Mouse (Mus musculus): ENCODE results near the gene Zeb2. TPM values are rescaled to one million over a fixed set of nuclear protein-coding genes. Genes with fewer than 3 reads are reported as not detected.

Gene Zeb2
- polyA plus RNA-seq, 1 experiment = 9.8 TPM

DNA sequence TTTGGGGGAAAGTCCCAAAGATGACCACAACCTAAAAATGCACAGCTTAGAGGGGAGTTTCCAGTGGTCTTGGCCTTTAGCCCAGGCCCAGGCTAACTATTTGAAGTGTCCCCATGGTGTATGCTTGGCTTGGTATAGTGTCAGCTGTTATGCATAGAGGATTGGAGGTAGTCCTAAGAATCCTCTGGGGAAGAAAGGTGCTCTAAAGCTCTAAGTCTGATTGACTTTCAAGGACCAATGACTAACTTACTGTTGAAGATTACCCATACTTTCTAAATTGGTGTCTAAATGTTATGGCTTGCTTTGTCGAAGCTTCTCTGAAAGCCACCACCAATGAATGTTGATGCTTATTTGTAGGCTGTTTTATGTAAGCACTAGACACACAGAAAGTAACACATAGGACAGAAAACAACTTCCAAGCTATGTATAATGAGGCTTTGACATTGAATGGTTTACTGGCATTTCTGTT, 159.8 kb downstream of the Zeb2 start:
- Histone ChIP-seq H3K4me3 (ENCODE audit: insufficient read depth, poor library complexity, severe bottlenecking) (no peak overlapping the region), H3K27me3 (ENCODE audit: control insufficient read depth, insufficient read depth, insufficient read length) (no peaks in the 10 kb centered on the region), H3ac (ENCODE audit: control insufficient read depth, insufficient read length, low read depth) (no peak overlapping the region), H3K79me2 (ENCODE audit: control insufficient read depth, insufficient read depth) (no peaks in the 10 kb centered on the region), H3K36me3 (ENCODE audit: control insufficient read depth, insufficient read depth) (no peaks in the 10 kb centered on the region), H3K79me3 (ENCODE audit: low read depth) (no peaks in the 10 kb centered on the region)
- TF ChIP-seq MYOG (IDR thresholded peaks at IDR 0.05; ENCODE audit: control insufficient read depth, extremely low read depth, insufficient read length) (no peak), CEBPB (IDR thresholded peaks at IDR 0.05; ENCODE audit: low read depth) (no peak)

GRCm38 (mm10) chr2:44956232-44956631, 161.0 kb downstream of the Zeb2 start:
- TF ChIP-seq CEBPB (IDR thresholded peaks at IDR 0.05; ENCODE audit: low read depth) (peak; percentile 2), FOSL1 (IDR thresholded peaks at IDR 0.05; ENCODE audit: insufficient read depth, low read length, poor library complexity, severe bottlenecking) (peak; percentile 66), MYOD1 (IDR thresholded peaks at IDR 0.05; ENCODE audit: control insufficient read depth, insufficient read length, low read depth) (peak; percentile 93), MYOG (IDR thresholded peaks at IDR 0.05; ENCODE audit: control insufficient read depth, extremely low read depth, insufficient read length) (no peak)
- Histone ChIP-seq H3K79me3 (ENCODE audit: low read depth) (no peaks in the 10 kb centered on the region), H3ac (ENCODE audit: control insufficient read depth, insufficient read length, low read depth) (no peak overlapping the region), H3K27me3 (ENCODE audit: control insufficient read depth, insufficient read depth, insufficient read length) (no peaks in the 10 kb centered on the region), H3K79me2 (ENCODE audit: control insufficient read depth, insufficient read depth) (no peaks in the 10 kb centered on the region), H3K4me3 (ENCODE audit: insufficient read depth, poor library complexity, severe bottlenecking) (no peak overlapping the region), H3K36me3 (ENCODE audit: control insufficient read depth, insufficient read depth) (no peaks in the 10 kb centered on the region)

GRCm38 (mm10) chr2:44955506-44955905, 161.7 kb downstream of the Zeb2 start:
- no peak overlapping the region for H3K4me3 ChIP-seq (ENCODE audit: insufficient read depth, poor library complexity, severe bottlenecking)

DNA sequence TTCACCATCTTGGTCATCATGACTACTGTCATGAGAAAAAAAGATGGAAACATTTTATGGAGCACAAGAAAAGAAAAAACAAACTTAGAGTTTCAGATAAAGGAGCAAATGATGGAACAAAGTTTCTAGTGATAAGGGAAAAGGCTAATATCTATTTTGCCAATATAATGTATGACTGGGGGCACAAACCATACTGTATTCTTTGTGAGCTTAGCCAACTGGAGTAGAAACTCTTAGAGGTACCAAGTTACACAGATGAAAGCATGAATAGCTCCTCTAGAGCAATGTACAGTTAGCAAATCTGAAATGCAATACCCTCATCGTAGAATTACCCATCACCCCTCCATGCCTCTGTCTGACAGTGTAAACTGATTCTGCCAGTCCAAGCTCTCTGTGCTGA, 163.0 kb downstream of the Zeb2 start:
- no peaks in the 10 kb centered on the region for H3K79me2 ChIP-seq (ENCODE audit: control insufficient read depth, insufficient read depth)
- H3ac ChIP-seq (ENCODE audit: control insufficient read depth, insufficient read length, low read depth) = no peak overlapping the region
- no peaks in the 10 kb centered on the region for H3K36me3 ChIP-seq (ENCODE audit: control insufficient read depth, insufficient read depth)
- H3K27me3 ChIP-seq (ENCODE audit: control insufficient read depth, insufficient read depth, insufficient read length) = no peaks in the 10 kb centered on the region
- H3K79me3 ChIP-seq (ENCODE audit: low read depth) = no peaks in the 10 kb centered on the region
- no peak overlapping the region for H3K4me3 ChIP-seq (ENCODE audit: insufficient read depth, poor library complexity, severe bottlenecking)
- no peak for TF ChIP-seq MYOD1 (IDR thresholded peaks at IDR 0.05; ENCODE audit: control insufficient read depth, insufficient read length, low read depth)
- TF ChIP-seq MYOG (IDR thresholded peaks at IDR 0.05; ENCODE audit: control insufficient read depth, extremely low read depth, insufficient read length) = no peak
- TF ChIP-seq CEBPB (IDR thresholded peaks at IDR 0.05; ENCODE audit: low read depth) = no peak
- TF ChIP-seq MAX (IDR thresholded peaks at IDR 0.05) = no peak
- TF ChIP-seq CTCF (IDR thresholded peaks at IDR 0.05; ENCODE audit: control insufficient read depth, insufficient read depth, insufficient read length) = no peak
- no peak for TF ChIP-seq FOSL1 (IDR thresholded peaks at IDR 0.05; ENCODE audit: insufficient read depth, low read length, poor library complexity, severe bottlenecking)
- no peak for TF ChIP-seq USF1 (IDR thresholded peaks at IDR 0.05; ENCODE audit: low read depth)

More at GRCm38 (mm10) chr2:44955506-44955905, 161.7 kb downstream of the Zeb2 start:
- Histone ChIP-seq H3K36me3 (ENCODE audit: control insufficient read depth, insufficient read depth) (no peaks in the 10 kb centered on the region), H3K27me3 (ENCODE audit: control insufficient read depth, insufficient read depth, insufficient read length) (no peaks in the 10 kb centered on the region), H3K79me3 (ENCODE audit: low read depth) (no peaks in the 10 kb centered on the region), H3K79me2 (ENCODE audit: control insufficient read depth, insufficient read depth) (no peaks in the 10 kb centered on the region), H3ac (ENCODE audit: control insufficient read depth, insufficient read length, low read depth) (no peak overlapping the region)
- TF ChIP-seq USF1 (IDR thresholded peaks at IDR 0.05; ENCODE audit: low read depth) (no peak), CTCF (IDR thresholded peaks at IDR 0.05; ENCODE audit: control insufficient read depth, insufficient read depth, insufficient read length) (no peak), CEBPB (IDR thresholded peaks at IDR 0.05; ENCODE audit: low read depth) (no peak), MYOG (IDR thresholded peaks at IDR 0.05; ENCODE audit: control insufficient read depth, extremely low read depth, insufficient read length) (no peak), MYOD1 (IDR thresholded peaks at IDR 0.05; ENCODE audit: control insufficient read depth, insufficient read length, low read depth) (no peak), FOSL1 (IDR thresholded peaks at IDR 0.05; ENCODE audit: insufficient read depth, low read length, poor library complexity, severe bottlenecking) (no peak), MAX (IDR thresholded peaks at IDR 0.05) (no peak)

- TF ChIP-seq MYOG (IDR thresholded peaks at IDR 0.05; ENCODE audit: control insufficient read depth, extremely low read depth, insufficient read length) (no peak), MAX (IDR thresholded peaks at IDR 0.05) (no peak), USF1 (IDR thresholded peaks at IDR 0.05; ENCODE audit: low read depth) (no peak), CEBPB (IDR thresholded peaks at IDR 0.05; ENCODE audit: low read depth) (peak; percentile 85), CTCF (IDR thresholded peaks at IDR 0.05; ENCODE audit: control insufficient read depth, insufficient read depth, insufficient read length) (no peak), MYOD1 (IDR thresholded peaks at IDR 0.05; ENCODE audit: control insufficient read depth, insufficient read length, low read depth) (no peak)
- Histone ChIP-seq H3ac (ENCODE audit: control insufficient read depth, insufficient read length, low read depth) (no peak overlapping the region), H3K79me2 (ENCODE audit: control insufficient read depth, insufficient read depth) (no peaks in the 10 kb centered on the region), H3K79me3 (ENCODE audit: low read depth) (no peaks in the 10 kb centered on the region), H3K36me3 (ENCODE audit: control insufficient read depth, insufficient read depth) (no peaks in the 10 kb centered on the region), H3K27me3 (ENCODE audit: control insufficient read depth, insufficient read depth, insufficient read length) (no peaks in the 10 kb centered on the region), H3K4me3 (ENCODE audit: insufficient read depth, poor library complexity, severe bottlenecking) (no peak overlapping the region)
Measured at GRCm38 (mm10) chr2:44952830-44953422, 164.3 kb downstream of the Zeb2 start.

DNA sequence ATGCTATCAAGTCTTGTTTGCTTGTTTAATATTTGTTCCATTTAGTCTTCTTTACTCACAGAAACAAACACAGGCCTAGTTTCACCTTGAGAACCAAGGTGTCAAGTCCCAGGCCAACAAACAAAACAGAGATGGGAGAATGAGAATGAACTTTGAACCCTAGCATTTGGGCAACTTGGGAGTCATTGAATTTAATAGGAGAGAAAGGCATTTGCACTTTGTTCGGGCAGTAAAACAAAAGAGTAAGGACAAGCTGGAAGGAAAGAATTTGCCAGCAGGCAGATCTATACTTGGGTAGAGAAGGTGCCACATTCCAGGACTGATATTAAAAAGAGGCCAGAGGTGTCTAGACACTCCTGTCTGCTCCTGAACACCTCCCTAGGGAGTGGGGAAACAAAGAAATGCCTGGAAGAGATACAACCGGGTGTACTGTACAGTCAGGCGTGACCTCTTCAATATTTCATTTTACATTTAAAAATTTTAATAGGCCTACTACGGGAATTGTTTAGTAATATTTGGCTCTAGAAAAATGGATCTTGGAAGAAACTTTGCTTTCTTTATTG, 165.5 kb downstream of the Zeb2 start:
- H3K4me3 ChIP-seq (ENCODE audit: insufficient read depth, poor library complexity, severe bottlenecking) = no peak overlapping the region
- no peaks in the 10 kb centered on the region for H3K79me3 ChIP-seq (ENCODE audit: low read depth)
- H3ac ChIP-seq (ENCODE audit: control insufficient read depth, insufficient read length, low read depth) = no peak overlapping the region
- H3K36me3 ChIP-seq (ENCODE audit: control insufficient read depth, insufficient read depth) = no peaks in the 10 kb centered on the region
- no peaks in the 10 kb centered on the region for H3K27me3 ChIP-seq (ENCODE audit: control insufficient read depth, insufficient read depth, insufficient read length)
- no peak for TF ChIP-seq CTCF (IDR thresholded peaks at IDR 0.05; ENCODE audit: control insufficient read depth, insufficient read depth, insufficient read length)
- TF ChIP-seq USF1 (IDR thresholded peaks at IDR 0.05; ENCODE audit: low read depth) = no peak
- no peaks in the 10 kb centered on the region for H3K79me2 ChIP-seq (ENCODE audit: control insufficient read depth, insufficient read depth)

Data from C2C12 (cell line).